Comparison of ENCODE assay signal across 8 mouse cellular contexts in genomic region chr14:103679395-103680217, GRCm38 (mm10). TPM values are rescaled to one million over a fixed set of nuclear protein-coding genes. Genes with fewer than 3 reads are reported as not detected.
DNase-seq lines count a peak whose midpoint lies in the region; ATAC-seq and TF ChIP-seq lines count a peak whose summit lies in the region.

No protein-coding gene starts in this region.

- no peak for DNase-seq in heart, adult 9 months (ENCODE audit: low spot score in 2 of 2)
- DNase-seq in neural tube, embryonic 11.5 days (ENCODE audit: low spot score), result peak; percentile 28
- no peak for DNase-seq in neural tube, embryonic 10.5 days (ENCODE audit: extremely low spot score, low spot score)
- no peak for DNase-seq in stomach, postnatal 0 days (ENCODE audit: low spot score)
- no peak for DNase-seq in urinary bladder, postnatal 4 days (ENCODE audit: low spot score in 2 of 2)
- no peak for DNase-seq in lung, postnatal 4 days

- peak overlapping the region; percentile 25 for H3K4me3 ChIP-seq in heart, embryonic 11.5 days (ENCODE audit: low read depth, low read length)
- H3K4me3 ChIP-seq in neural tube, embryonic 11.5 days (ENCODE audit: low read depth, low read length), result no peak overlapping the region
- H3K4me3 ChIP-seq in intestine, embryonic 16.5 days (ENCODE audit: low read length), result no peak overlapping the region
- no peak overlapping the region for H3K4me3 ChIP-seq in stomach, postnatal 0 days (ENCODE audit: low read depth, low read length)

- no peaks in the 10 kb centered on the region; the same call in 1 of the 2 replicates for H3K4me1 ChIP-seq in heart, embryonic 11.5 days (ENCODE audit: control insufficient read depth, insufficient read depth, low read length)
- H3K4me1 ChIP-seq in neural tube, embryonic 11.5 days (ENCODE audit: control insufficient read depth, insufficient read depth, low read length), result peaks cover 10% of the 10 kb centered on the region
- H3K4me1 ChIP-seq in intestine, embryonic 16.5 days (ENCODE audit: control insufficient read depth, insufficient read depth, low read length), result 0 out of 2 replicates have a peak, but pooled peaks cover 3% of the 10 kb centered on the region
- no peaks in the 10 kb centered on the region for H3K4me1 ChIP-seq in stomach, postnatal 0 days (replicated peaks; ENCODE audit: control insufficient read depth, insufficient read depth)

- ATAC-seq in heart, embryonic 11.5 days (replicated peaks; ENCODE audit: insufficient number of reproducible peaks, low FRiP score, low TSS enrichment), result peak; percentile 39; the same call in 1 of the 2 replicates
- peak; percentile 23; the same call in 1 of the 2 replicates for ATAC-seq in neural tube, embryonic 11.5 days (ENCODE audit: insufficient read depth, low FRiP score, low TSS enrichment)
- ATAC-seq in intestine, embryonic 16.5 days, result 0 out of 2 replicates have a peak, but pooled peaks have one; percentile 28
- ATAC-seq in stomach, postnatal 0 days (ENCODE audit: low FRiP score, low TSS enrichment), result no peak

- H3K9me3 ChIP-seq in heart, embryonic 11.5 days (replicated peaks; ENCODE audit: control insufficient read depth, low read length), result no peaks in the 10 kb centered on the region
- H3K9me3 ChIP-seq in neural tube, embryonic 11.5 days (ENCODE audit: control insufficient read depth, low read length), result no peaks in the 10 kb centered on the region
- no peaks in the 10 kb centered on the region for H3K9me3 ChIP-seq in intestine, embryonic 16.5 days (ENCODE audit: control insufficient read depth, low read length)
- no peaks in the 10 kb centered on the region for H3K9me3 ChIP-seq in stomach, postnatal 0 days (ENCODE audit: control insufficient read depth, low read length)

- WGBS in heart, embryonic 11.5 days (ENCODE audit: insufficient replicate concordance), result 37% methylated on average over 18 of the region's 18 CpGs
- 35% methylated on average over 18 of the region's 18 CpGs for WGBS in neural tube, embryonic 11.5 days
- WGBS in intestine, embryonic 16.5 days, result 40% methylated on average over 18 of the region's 18 CpGs
- WGBS in stomach, postnatal 0 days, result 36% methylated on average over 18 of the region's 18 CpGs

- H3K4me2 ChIP-seq in heart, embryonic 11.5 days, result peak overlapping the region; percentile 51
- H3K4me2 ChIP-seq in neural tube, embryonic 11.5 days (ENCODE audit: low read depth), result peak overlapping the region; percentile 5; the same call in 1 of the 2 replicates
- peak overlapping the region; percentile 28; the same call in 1 of the 2 replicates for H3K4me2 ChIP-seq in intestine, embryonic 16.5 days (ENCODE audit: low read depth, low read length)
- 0 out of 2 replicates have a peak overlapping the region, but pooled peaks have one; percentile 15 for H3K4me2 ChIP-seq in stomach, postnatal 0 days (replicated peaks; ENCODE audit: low read depth)

- TF ChIP-seq EP300 in stomach, postnatal 0 days (optimal IDR thresholded peaks at IDR 0.05), result no peak

- H3K9ac ChIP-seq in heart, embryonic 11.5 days (ENCODE audit: low read depth, low read length), result no peak overlapping the region
- no peak overlapping the region for H3K9ac ChIP-seq in neural tube, embryonic 11.5 days (ENCODE audit: low read length)
- H3K9ac ChIP-seq in intestine, embryonic 16.5 days (ENCODE audit: low read depth, low read length), result no peak overlapping the region
- H3K9ac ChIP-seq in stomach, postnatal 0 days (ENCODE audit: low read length), result no peak overlapping the region

- no peak overlapping the region for H3K27ac ChIP-seq in heart, embryonic 11.5 days (ENCODE audit: low read depth, low read length)
- peak overlapping the region; percentile 39; the same call in 1 of the 2 replicates for H3K27ac ChIP-seq in neural tube, embryonic 11.5 days (ENCODE audit: low read depth, low read length)
- H3K27ac ChIP-seq in intestine, embryonic 16.5 days (ENCODE audit: low read length), result no peak overlapping the region
- H3K27ac ChIP-seq in stomach, postnatal 0 days (replicated peaks), result no peak overlapping the region

- H3K27me3 ChIP-seq in heart, embryonic 11.5 days (ENCODE audit: control insufficient read depth, insufficient read depth, low read length), result peaks cover 32% of the 10 kb centered on the region
- no peaks in the 10 kb centered on the region for H3K27me3 ChIP-seq in neural tube, embryonic 11.5 days (ENCODE audit: control insufficient read depth, insufficient read depth, low read length)
- H3K27me3 ChIP-seq in intestine, embryonic 16.5 days (replicated peaks; ENCODE audit: control insufficient read depth, insufficient read depth, low read length), result no peaks in the 10 kb centered on the region
- H3K27me3 ChIP-seq in stomach, postnatal 0 days (ENCODE audit: control insufficient read depth, insufficient read depth, low read length), result no peaks in the 10 kb centered on the region

- no peak for TF ChIP-seq CTCF in stomach, postnatal 0 days (IDR thresholded peaks at IDR 0.05; ENCODE audit: low read depth)

- H3K36me3 ChIP-seq in heart, embryonic 11.5 days (ENCODE audit: control insufficient read depth, insufficient read depth, low read length), result no peaks in the 10 kb centered on the region
- no peaks in the 10 kb centered on the region for H3K36me3 ChIP-seq in neural tube, embryonic 11.5 days (ENCODE audit: control insufficient read depth, insufficient read depth, low read length)
- H3K36me3 ChIP-seq in intestine, embryonic 16.5 days (ENCODE audit: control insufficient read depth, insufficient read depth, low read length), result no peaks in the 10 kb centered on the region
- no peaks in the 10 kb centered on the region for H3K36me3 ChIP-seq in stomach, postnatal 0 days (ENCODE audit: control insufficient read depth, insufficient read depth, low read length)

RNA-seq across cellular contexts. Expression of gene Slain1, which starts 29.6 kb away (rescaled TPM):
- 0.54 and 0.90 TPM in 2 replicates for polyA plus RNA-seq in heart, embryonic 11.5 days (2014; fragmentation: Nextera tagmentation; extraction: Ambion mirVana)
- polyA plus RNA-seq in neural tube, embryonic 11.5 days (2014; fragmentation: Nextera tagmentation; extraction: Ambion mirVana), result 14.8 and 15.3 TPM in 2 replicates
- 0.57 and 0.71 TPM in 2 replicates for polyA plus RNA-seq in intestine, embryonic 16.5 days (2015; fragmentation: Nextera tagmentation; extraction: Ambion mirVana)
- polyA plus RNA-seq in stomach, postnatal 0 days (2015; fragmentation: Nextera tagmentation; extraction: Ambion mirVana), result 0.93 and 1.1 TPM in 2 replicates
